Mouse (Mus musculus): ENCODE measurements around the gene Dnajb8.

Dnajb8 gene

GRCm38 (mm10) chr6:88221968-88222367 is at the start of gene Dnajb8:
TSS of gene Dnajb8 (plus strand) at chr6:88222268.
- CTCF ChIA-PET: no interaction called here

- CTCF ChIA-PET: no interaction called here
These were observed 47.9 kb upstream of the Dnajb8 start for GRCm38 (mm10) chr6:88174191-88174590.

GRCm38 (mm10) chr6:88174676-88175075 is 47.4 kb upstream of the Dnajb8 start:
- CTCF ChIA-PET: no interaction called here

GRCm38 (mm10) chr6:88184671-88185070 is 37.4 kb upstream of the Dnajb8 start:
- CTCF ChIA-PET: no interaction called here

- CTCF ChIA-PET: interaction anchor here (0.5 kb wide), 1 partner anchor 598 kb away, joined by 3 read pairs; no protein-coding TSS in a partner anchor
These were observed 33.9 kb upstream of the Dnajb8 start for GRCm38 (mm10) chr6:88188148-88188547.

- CTCF ChIA-PET: no interaction called here
These were observed 32.6 kb upstream of the Dnajb8 start for GRCm38 (mm10) chr6:88189312-88190042.

GRCm38 (mm10) chr6:88190043-88190309 is 32.1 kb upstream of the Dnajb8 start:
- CTCF ChIA-PET: interaction anchor here (0.7 kb wide), 3 partner anchors 302 to 893 kb away, joined by 4 to 5 read pairs (median 5); no protein-coding TSS in a partner anchor

GRCm38 (mm10) chr6:88190310-88191023 is 31.6 kb upstream of the Dnajb8 start:
- CTCF ChIA-PET: interaction anchor here (0.7 kb wide), 3 partner anchors 302 to 893 kb away, joined by 4 to 5 read pairs (median 5); no protein-coding TSS in a partner anchor

GRCm38 (mm10) chr6:88191024-88191365 is 31.1 kb upstream of the Dnajb8 start:
- CTCF ChIA-PET: no interaction called here

GRCm38 (mm10) chr6:88191411-88192070 is 30.5 kb upstream of the Dnajb8 start:
- CTCF ChIA-PET: no interaction called here

GRCm38 (mm10) chr6:88192756-88193155 is 29.3 kb upstream of the Dnajb8 start:
- CTCF ChIA-PET: no interaction called here

GRCm38 (mm10) chr6:88193433-88194052 is 28.5 kb upstream of the Dnajb8 start, which contains the start of gene Gata2:
TSS of gene Gata2 (plus strand) at chr6:88193891.
- CTCF ChIA-PET: no interaction called here

- CTCF ChIA-PET: interaction anchor here (0.8 kb wide), 1 partner anchor 64 kb away, joined by 13 read pairs; no protein-coding TSS in a partner anchor
These were observed 27.8 kb upstream of the Dnajb8 start for GRCm38 (mm10) chr6:88194053-88194977.

GRCm38 (mm10) chr6:88194978-88195325 is 27.1 kb upstream of the Dnajb8 start:
- CTCF ChIA-PET: interaction anchor here (0.8 kb wide), 1 partner anchor 64 kb away, joined by 13 read pairs; no protein-coding TSS in a partner anchor

GRCm38 (mm10) chr6:88196054-88196732 is 25.9 kb upstream of the Dnajb8 start:
- CTCF ChIA-PET: interaction anchor here (0.6 kb wide), 2 partner anchors 131 to 1589 kb away, joined by 4 read pairs; no protein-coding TSS in a partner anchor

GRCm38 (mm10) chr6:88196733-88197312 is 25.2 kb upstream of the Dnajb8 start:
- CTCF ChIA-PET: interaction anchor here (0.6 kb wide), 1 partner anchor 1590 kb away, joined by 4 read pairs; no protein-coding TSS in a partner anchor

GRCm38 (mm10) chr6:88197313-88198069 is 24.6 kb upstream of the Dnajb8 start:
- CTCF ChIA-PET: no interaction called here

GRCm38 (mm10) chr6:88198070-88198940 is 23.8 kb upstream of the Dnajb8 start:
- CTCF ChIA-PET: interaction anchor here (0.7 kb wide), 1 partner anchor 22 kb away, joined by 10 read pairs; no protein-coding TSS in a partner anchor

All from spleen, embryonic (tissue).